Mouse (Mus musculus): ENCODE measurements around the gene Myo18a.

The Myo18a gene

DNA sequence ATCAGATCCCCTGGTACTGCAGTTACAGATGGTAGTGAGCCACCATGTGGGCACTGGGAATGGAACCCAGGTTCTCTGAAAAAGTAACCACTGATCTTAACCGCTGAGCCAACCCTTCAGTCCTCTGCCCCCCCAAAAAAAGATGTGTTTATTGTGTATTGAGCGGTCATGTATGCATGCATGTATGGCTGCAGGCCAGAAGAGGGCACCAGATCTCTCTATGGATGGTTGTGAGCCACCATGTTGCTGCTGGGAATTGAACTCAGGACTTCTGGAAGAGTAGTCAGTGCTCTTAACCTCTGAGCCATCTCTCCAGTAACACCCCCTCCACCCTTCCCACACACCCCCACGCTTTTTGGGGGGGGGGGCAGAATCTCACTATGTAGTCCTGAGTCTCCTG is 72.1 kb downstream of the Myo18a start:
- DNase-seq (ENCODE audit: low read depth, low spot score), result peak; percentile 24

DNA sequence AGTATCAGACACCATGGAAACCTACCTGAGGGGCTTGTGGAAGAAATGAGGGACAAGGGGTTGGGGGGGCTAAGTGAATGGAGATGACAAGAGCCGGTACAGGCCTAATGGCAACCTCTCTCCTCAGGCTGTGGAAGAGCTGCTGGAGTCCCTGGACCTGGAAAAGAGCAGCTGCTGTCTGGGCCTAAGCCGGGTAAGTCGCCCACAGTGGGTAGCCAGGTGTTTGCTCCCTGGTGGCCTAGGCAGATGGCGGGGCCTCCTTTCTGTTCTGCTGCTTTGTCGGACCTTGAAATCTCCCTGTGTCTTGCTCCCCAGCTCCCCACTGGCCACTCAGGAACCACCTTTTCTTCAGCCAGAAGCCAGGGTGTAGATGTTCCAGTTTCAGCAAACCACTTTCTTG is 73.2 kb downstream of the Myo18a start:
- no peak for DNase-seq (ENCODE audit: low read depth, low spot score)

DNA sequence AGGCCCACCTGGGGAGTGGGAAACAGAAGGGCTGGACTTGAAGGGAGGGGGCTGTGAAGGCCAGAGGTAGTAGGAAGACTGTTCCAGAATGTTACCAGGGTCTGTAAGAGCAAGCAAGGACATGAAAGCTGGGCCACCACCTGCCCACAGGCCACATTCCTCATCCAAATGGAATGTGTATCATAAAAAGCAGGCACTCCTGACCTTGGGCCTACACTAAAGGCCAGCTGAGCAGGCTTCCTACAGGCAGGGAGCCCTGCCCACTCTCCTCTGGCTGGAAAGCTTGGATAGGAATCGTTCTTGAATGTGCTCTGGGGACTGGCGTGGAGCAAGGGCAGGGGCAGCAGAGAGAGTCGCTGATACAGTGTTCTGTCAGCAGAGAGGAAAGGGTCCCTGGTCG is 73.7 kb downstream of the Myo18a start:
- peak; percentile 62 for DNase-seq (ENCODE audit: low read depth, low spot score)

DNA sequence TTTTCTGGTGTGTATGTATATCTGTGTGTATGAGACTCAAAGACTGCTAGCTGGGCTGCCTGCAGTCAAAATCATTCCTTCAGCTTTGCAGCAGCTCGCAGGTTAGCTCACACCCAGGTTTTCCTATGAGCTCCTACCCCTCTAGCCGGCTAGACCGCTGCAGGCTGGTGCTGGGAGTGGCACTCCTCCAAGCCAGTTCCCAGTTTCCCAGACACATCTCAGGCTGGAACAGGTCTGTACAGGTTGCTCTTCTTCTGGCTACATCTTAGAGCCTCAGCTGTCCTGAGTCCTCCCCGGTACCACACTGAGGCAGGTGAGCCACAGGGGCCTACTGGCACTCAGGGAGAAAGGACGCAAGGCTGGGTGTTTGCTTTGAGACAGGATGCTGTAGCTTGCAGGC is 74.8 kb downstream of the Myo18a start:
- DNase-seq (ENCODE audit: low read depth, low spot score), result no peak

DNA sequence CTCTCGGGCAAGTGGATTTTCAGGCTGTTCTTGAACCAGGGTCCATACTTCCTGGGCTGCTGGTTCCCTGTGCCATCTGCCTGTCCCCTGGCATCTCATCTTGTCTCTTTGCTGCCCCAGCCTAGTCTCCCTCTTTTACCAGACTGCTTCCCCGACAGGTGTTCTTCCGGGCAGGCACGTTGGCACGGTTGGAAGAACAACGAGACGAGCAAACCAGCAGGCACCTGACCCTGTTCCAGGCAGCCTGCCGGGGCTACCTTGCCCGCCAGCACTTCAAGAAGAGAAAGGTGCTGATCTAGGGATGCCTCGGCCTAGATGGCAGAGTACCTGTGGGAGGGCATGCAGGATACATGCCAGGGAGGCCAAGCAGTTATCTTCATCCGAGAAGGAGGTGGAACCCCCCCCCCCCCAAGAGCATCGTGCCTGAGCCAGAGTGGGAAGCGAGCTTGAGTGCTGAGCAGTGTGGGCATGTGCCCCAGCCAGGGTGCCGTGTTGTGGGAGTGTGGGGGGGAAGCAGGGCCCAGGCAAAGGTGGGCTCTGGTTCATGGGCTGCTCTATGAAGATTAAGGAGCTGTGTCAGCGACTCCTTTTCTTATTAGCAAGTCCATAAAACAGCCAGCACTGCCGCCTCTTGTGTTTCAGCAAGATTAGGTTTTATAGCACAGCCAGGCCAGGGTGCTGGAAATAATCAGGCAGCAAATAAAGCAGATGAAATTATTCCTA is 77.6 kb downstream of the Myo18a start:
- DNase-seq (ENCODE audit: low read depth, low spot score), result no peak

DNA sequence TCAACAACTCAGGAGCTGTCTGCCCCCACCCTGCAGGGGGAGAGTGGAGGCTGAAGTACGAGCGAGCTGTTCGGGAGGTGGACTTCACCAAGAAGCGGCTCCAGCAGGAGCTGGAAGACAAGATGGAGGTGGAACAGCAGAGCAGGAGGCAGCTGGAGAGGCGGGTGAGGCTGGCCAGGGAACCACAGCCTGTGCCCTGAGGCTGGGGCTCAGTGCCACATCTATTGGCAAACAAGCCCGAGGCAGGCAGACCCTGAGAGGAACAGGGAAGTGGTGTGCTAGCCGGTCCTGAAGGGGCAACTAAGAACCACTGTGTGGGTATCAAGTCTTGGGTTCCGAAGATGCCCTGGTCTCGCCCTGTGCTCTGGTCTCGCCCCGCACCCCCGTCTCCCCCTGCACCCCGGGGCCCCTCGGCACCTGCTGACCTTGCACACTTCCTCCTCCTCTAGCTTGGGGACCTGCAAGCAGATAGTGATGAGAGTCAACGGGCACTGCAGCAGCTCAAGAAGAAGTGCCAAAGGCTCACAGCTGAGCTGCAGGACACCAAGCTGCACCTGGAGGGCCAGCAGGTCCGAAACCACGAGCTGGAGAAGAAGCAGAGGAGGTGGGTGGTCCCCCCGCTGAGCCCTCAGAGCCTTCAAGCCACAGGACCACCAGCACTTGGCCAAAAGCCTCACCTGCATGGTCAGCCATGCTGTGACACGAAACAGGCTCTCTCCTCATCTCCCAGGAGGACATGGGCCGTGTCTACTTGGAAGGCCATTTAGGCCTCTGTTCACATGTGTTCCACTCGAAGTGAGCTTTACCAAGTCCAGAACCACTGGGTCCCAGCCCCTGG is 80.2 kb downstream of the Myo18a start:
- DNase-seq (ENCODE audit: low read depth, low spot score), result no peak

DNA sequence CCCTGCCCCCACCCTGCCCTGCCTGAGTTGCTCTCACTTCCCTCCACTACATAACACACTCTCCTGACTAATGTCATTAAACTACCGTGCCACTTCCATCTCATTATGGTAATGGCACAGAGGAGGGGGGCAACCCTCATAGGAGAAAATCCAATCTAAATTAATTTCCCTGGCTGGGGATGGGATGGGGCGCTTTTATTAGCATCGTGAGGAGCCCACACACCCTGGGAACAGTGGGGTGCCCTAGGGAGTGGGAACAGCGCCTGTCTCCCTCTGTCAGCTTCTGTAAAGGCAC is 80.8 kb downstream of the Myo18a start:
- no peak for DNase-seq (ENCODE audit: low read depth, low spot score)

DNA sequence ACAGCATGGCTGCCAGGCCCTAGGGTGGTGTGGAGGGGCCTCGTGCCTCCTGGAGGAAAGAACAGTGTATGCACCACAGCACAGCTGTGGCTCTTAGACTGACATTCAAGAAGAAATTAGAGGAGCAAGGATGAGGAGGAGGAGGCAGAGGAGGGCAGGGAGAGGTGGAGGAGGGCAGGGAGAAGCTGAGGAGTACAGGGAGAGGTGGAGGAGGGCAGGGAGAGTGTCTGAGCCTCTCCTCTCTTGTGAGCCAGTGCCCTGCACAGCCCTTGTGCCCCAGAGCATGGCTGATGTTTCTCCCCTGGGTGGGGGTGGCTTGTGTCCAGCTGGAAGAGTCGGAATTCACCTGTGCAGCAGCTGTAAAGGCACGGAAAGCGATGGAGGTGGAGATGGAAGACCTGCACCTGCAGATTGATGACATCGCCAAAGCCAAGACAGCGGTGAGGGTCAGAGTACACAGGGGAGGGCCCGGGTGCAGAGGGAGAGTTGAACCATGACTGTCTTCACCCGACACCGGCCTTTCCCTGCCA is 84.6 kb downstream of the Myo18a start:
- no peak for DNase-seq (ENCODE audit: low read depth, low spot score)

DNA sequence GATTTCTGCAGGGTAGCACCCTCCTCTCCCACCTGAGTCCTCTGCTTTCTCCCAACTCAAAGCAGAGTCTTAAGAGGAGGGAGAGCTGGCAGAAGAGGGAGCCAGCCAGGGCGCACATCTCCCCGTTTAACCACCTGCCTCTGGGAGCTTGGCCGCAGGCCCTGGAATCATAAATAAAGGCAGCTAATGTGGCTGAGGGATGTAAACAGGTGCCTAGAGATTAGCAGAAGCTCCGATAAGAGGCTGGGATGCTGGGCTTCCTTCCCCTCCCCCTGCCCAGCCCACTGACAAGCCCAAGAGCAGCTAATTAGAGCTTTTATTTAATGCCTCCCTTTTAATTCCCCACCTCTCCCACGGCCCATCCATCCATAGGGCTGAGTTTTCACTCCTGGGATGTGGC is 85.1 kb downstream of the Myo18a start:
- no peak for DNase-seq (ENCODE audit: low read depth, low spot score)

DNA sequence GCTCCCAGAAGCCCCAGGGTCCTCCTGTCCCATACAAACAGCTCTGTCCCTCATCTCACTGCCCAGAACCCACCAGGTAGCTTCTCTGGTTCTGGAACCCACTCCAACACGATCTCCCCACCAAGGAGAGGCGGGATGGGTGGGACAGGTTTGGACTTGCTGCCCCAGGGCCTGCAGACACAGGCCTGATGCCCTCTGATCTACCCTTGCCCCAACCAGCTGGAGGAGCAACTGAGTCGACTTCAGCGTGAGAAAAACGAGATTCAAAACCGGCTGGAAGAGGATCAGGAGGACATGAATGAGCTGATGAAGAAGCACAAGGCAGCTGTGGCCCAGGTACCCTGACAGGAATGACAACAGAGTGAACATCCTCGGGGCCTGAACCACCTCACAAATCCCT is 86.1 kb downstream of the Myo18a start:
- DNase-seq (ENCODE audit: low read depth, low spot score), result no peak

DNA sequence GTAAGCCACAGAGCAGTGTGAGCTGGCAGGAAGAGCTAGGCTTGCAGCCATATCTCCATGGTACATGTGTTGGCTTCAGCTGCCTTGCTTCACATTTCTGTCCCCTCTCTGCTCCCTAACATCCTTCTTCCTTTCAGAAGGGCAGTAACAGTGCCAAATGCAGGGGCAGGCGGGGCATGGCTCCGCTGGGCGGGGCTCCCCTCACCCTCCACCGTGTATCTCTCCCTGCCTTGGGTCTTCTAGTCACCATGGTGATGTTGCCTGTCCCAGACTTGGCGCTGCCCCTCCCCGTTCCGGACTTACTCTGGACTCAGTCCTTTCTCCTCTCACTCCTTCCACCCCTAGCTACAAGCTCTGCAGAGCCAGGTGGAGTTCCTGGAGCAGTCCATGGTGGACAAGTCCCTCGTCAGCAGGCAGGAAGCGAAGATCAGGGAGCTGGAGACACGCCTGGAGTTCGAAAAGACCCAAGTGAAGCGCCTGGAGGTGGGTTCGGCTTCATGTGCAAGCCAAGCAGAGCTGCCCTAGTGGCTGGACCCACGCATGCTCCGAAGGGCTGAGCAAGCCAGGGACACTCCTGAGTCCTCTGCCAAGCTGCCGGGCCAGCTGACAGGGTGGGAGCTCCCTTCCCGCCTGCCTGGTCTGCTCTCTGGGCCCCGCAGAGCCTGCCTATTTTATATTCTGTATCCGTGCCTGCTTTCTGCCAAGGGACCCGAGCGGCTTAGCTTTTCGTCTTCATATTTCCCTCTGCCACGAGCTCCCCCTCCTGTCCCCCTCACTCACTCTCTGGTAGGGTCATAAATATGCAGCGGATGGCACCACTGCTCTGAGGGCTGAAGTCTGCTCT is 87.6 kb downstream of the Myo18a start:
- no peak for DNase-seq (ENCODE audit: low read depth, low spot score)

DNA sequence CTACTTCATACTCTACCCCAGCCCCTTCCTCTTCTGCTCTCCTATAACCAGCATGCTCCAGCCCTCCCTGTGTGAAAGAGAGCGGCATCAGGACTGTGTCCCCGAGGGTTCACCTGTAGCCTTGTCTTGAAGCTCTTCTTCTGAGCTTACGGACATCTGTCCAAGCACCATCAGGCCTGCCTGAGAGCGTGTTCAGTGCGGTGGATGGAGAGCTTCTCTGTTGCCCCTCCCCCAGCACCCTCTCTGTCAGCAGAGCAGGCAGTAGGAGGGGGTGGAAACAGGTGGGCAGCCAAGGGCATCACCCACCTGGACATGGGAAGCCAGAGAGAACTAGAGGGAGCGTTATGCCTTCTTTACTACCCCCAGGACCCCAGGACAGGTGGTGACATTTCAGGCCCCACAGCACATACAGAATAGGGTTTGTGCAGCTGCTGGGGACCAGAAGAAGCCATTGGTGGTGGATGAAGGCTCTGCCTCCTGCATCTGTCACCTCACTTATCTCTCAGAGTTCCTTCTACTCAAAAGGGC is 88.5 kb downstream of the Myo18a start:
- DNase-seq (ENCODE audit: low read depth, low spot score), result no peak

DNA sequence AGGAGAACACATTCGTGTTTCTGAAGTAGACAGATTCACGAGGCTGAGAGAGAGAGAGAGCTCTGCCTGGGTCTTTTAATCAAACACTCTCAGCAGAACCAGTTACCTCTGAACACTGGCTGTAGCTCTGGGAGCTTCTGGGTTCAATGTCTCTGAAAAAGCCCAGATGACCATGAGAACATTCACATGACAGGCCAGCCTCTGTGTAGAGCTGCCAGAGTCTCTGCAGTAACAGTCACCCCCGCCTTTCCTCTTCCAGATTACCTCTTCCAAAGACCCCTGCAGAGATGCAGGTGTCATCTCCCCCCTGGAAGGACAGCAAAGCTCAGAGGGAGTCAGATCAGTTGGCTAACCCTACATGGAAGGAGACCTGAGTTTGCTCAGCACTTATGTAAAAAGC is 89.1 kb downstream of the Myo18a start:
- DNase-seq (ENCODE audit: low read depth, low spot score), result no peak

DNA sequence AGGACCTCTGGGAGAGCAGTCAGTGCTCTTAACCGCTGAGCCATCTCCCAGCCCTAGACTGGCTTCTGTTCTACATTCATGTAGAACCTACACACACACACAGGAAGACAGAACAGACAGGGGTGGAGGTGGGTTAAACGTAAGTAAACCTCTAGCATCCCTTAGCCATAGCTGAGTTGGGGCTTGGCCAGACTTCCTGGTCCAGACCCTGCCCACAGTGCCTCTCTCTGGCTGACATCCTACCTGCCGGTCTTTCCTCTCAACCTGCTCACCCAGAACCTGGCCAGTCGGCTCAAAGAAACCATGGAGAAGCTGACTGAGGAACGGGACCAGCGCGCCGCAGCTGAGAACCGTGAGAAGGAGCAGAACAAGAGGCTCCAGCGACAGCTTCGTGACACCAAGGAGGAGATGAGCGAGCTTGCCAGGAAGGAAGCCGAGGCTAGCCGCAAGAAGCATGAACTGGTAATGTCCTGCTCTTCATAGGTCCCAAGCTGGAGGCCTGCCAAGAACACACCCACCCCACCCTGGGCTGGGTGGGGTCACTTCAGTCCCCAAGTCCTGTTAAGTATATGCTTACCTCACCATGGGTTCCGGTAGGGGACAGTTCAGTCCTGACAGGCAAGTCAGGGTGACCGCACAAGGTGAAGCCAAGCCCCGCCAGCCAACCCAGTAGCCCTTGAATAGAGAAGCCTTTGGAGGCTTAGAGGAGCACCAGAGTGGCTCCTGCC is 90.1 kb downstream of the Myo18a start:
- DNase-seq (ENCODE audit: low read depth, low spot score), result no peak

DNA sequence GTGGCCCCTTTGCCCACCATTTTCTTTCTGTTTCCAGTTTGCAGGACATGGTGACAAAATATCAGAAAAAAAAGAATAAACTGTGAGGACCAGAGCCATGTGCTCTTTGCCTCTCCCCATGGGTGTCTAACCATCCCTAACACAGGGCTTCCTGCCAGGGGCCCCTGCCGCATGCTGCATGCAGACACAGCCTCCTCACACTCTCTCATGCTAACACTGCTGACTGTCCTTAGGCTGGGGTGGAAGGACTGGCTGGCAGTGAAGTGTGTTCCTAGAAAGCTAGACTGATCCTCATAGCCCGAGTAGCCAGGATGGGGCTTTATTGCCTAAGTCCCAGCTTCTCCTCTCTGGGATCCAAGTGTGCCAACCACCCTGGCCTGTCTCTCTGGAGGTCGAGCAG is 91.6 kb downstream of the Myo18a start:
- DNase-seq (ENCODE audit: low read depth, low spot score), result no peak

DNA sequence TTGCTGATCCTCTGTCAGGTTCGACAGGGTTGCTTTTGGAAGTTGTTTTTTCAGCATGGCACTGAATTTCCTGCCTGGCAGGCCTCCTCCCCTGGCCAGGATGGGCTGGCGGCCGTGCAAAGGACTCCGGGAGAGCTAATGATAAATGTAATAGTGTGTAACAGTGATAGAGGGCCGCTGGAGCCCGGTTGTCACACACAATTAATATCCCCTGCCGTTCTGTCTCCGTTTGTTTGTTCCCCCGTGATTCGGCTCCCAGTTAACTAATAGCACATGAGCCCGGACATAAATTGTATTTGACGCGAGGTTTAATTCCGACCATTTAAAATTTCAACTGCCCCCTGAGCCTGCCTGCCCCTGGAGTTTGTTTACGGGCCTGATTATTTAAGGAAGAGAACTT is 92.3 kb downstream of the Myo18a start:
- DNase-seq (ENCODE audit: low read depth, low spot score), result no peak

DNA sequence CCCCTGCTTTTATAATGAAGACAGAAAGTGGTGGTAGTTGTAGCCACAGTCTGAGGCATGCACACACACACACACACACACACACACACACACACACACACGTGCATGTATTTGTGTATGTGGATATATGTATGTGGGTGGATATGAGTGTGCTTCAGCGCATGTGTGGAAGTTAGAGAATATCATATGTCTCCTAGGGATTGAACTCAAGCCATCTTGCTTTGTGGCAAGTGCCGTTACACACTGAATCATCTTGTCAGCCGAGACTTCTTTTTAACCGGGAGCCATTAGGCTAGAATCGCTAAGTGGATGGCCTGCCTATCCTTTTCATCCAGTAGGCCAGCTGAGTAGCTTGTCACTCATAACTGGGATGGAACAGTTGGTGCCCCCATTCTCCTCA is 94.0 kb downstream of the Myo18a start:
- no peak for DNase-seq (ENCODE audit: low read depth, low spot score)

DNA sequence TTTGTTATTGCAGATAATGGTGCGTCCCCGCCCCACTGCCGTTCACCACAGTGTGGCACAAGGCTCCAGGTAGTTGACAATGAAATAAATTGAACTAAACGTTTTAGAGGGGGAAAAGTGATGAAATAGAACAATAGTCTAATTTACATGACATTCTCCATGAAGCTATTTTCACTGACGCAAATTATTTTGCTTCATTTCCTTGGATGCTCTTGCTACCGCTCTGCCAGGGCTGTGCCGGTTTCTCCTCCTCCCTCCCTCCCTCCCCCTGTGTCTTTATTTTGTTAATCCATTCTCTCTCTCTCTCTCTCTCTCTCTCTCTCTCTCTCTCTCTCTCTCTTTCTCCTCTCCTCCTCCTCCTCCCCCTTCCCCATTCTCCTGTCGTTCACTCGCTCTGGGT is 95.5 kb downstream of the Myo18a start:
- DNase-seq (ENCODE audit: low read depth, low spot score), result no peak

DNA sequence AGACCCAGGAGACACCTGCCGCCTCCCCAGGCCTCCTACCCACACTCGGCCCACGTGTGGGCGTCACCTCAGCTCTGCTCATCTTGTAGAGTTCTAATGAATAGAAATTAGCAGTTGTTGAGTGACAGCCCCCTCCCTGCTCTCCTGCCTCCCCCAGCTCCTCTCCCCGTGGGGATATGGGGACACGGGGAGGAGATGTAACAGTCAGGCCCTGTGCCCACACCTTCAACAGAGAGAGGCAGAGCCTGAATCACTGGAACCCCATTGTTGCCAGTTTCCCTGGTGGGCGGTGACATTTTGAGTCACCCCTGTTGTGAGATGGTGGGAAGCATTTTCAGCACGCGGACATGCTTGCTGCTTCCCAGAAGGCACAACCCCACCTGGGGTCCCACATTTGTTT is 97.9 kb downstream of the Myo18a start:
- DNase-seq (ENCODE audit: low read depth, low spot score), result no peak

DNA sequence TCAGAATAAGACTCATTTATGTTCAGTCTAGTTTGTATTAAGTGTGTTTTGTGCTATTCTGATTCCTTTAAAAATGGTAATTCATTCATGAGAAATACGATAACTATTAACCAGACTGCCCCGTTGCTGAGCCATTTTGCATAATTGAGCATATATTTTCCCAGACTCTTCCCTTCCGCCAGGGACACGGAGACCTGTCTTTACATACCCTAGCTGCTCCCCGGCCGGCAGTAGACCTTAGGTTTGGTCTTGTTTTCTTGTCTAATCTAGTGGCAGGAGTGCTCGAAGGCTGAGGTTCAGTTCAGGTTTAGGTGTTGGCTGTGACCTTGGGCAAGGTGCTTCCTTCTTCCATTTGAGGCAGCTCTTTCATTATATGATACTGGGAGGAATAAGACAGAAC is 99.8 kb downstream of the Myo18a start:
- DNase-seq (ENCODE audit: low read depth, low spot score), result no peak

DNA sequence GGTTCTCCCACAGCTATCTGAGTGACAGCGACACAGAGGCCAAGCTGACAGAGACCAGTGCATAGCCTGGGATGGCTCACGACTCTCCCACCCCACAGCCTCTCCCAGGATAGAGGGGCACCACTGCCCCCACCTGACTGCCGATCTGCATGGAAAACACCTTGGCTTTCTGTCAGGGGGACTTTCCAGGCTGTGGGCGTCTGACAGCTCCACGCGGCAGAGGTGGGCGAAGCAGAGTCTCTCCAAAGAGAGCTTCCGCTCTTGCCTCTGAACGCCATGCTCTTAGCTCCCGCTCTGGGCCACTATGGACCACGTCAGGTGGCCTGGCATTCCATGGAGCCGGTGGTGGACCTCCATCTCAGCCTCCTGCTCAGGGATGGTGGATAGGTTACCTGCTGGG is 101.7 kb downstream of the Myo18a start:
- no peak for DNase-seq (ENCODE audit: low read depth, low spot score)

All from 3T3-L1 (cell line).